Mouse (Mus musculus): ENCODE measurements around the gene Pabpn1l.

GRCm38 (mm10) chr8:122625811-122626210 is 3.3 kb upstream of the Pabpn1l start:
- no peak for TF ChIP-seq TAL1 (IDR thresholded peaks at IDR 0.05; ENCODE audit: low read length)
- no peak for TF ChIP-seq GATA1 (IDR thresholded peaks at IDR 0.05; ENCODE audit: low read length)

Measured in erythroblast, embryonic 14.5 days (primary cell).